Mouse (Mus musculus): Measurements from ENCODE around the gene Kirrel. TPM values are rescaled to one million over a fixed set of nuclear protein-coding genes. Genes with fewer than 3 reads are reported as not detected.

The Kirrel gene
- polyA plus RNA-seq, 1 experiment from 2014 or later, result 11.7 TPM

DNA sequence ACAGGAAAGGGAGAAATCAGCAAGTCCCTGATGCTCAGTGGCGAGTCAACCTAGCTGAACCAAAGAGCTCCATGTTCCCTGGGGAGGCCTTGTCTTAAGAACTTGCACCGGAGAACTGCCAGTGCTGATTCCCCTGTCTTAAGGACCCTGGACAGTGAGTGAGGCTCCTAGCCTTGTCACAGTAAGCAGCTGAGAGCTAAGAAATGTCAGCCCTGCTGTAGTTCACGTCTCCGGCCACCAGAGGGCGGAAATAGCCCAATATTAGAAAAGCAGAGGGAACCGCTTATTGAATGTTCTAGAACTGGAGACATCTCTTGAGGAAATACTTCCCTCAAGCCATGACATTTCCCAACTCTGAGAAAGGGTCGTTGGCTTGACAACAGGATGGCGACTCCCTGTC lies 141.2 kb downstream of the Kirrel start:
- H3K36me3 ChIP-seq (ENCODE audit: insufficient read depth, low read length), result no peaks in the 10 kb centered on the region
- 14% methylated on average over 8 of the region's 8 CpGs for WGBS
- DNase-seq (ENCODE audit: low spot score) (peak; percentile 88), ATAC-seq (replicated peaks; ENCODE audit: low FRiP score, low read depth) (no peak; the same call in 1 of the 2 replicates)
- H3K27me3 ChIP-seq (ENCODE audit: insufficient read depth, low read length), result no peaks in the 10 kb centered on the region
- no peak overlapping the region for H3K9ac ChIP-seq (ENCODE audit: low read depth, low read length)
- H3K9me3 ChIP-seq (replicated peaks; ENCODE audit: low read length), result no peaks in the 10 kb centered on the region
- TF ChIP-seq CTCF (IDR thresholded peaks at IDR 0.05; ENCODE audit: low read depth), result peak; percentile 95
- no peaks in the 10 kb centered on the region for H3K4me1 ChIP-seq (replicated peaks; ENCODE audit: insufficient read depth, low read length)
- no peak overlapping the region for H3K4me3 ChIP-seq (replicated peaks; ENCODE audit: low read depth, low read length)
- H3K4me2 ChIP-seq (ENCODE audit: low read length), result no peak overlapping the region
- no peak overlapping the region for H3K27ac ChIP-seq

DNA sequence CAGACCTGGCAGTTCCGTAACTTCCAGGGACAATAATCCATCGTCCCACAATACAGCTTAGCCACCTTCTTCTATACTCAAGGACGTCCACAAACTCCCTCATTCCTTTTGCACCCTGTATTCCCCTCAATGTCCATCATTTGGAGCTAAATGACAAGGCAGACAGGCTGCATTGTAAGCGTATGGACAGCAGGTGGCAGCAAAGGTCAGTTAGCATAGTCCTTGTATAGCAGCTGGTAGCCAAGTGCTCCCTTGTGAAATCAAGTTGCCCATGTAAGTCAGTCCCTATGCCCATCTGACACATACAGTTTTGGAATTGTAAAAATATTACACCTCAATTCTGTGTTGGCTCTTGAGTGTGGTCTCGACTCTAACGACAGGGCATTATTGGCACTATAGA lies 143.7 kb downstream of the Kirrel start:
- H3K9me3 ChIP-seq (replicated peaks; ENCODE audit: low read length), result no peaks in the 10 kb centered on the region
- ATAC-seq (replicated peaks; ENCODE audit: low FRiP score, low read depth) (no peak), DNase-seq (ENCODE audit: low spot score) (peak; percentile 70)
- no peak overlapping the region for H3K4me2 ChIP-seq (ENCODE audit: low read length)
- WGBS, result 17% methylated on average over 6 of the region's 6 CpGs
- no peak overlapping the region for H3K27ac ChIP-seq
- H3K36me3 ChIP-seq (ENCODE audit: insufficient read depth, low read length), result no peaks in the 10 kb centered on the region
- no peak overlapping the region for H3K4me3 ChIP-seq (replicated peaks; ENCODE audit: low read depth, low read length)
- no peaks in the 10 kb centered on the region for H3K27me3 ChIP-seq (ENCODE audit: insufficient read depth, low read length)
- H3K9ac ChIP-seq (ENCODE audit: low read depth, low read length), result no peak overlapping the region
- no peaks in the 10 kb centered on the region for H3K4me1 ChIP-seq (replicated peaks; ENCODE audit: insufficient read depth, low read length)
- peak; percentile 91 for TF ChIP-seq CTCF (IDR thresholded peaks at IDR 0.05; ENCODE audit: low read depth)

Other genes starting within 250 kb of the Kirrel start
- 15.0 and 16.3 TPM in 2 replicates for gene Cd1d1, start 175.3 kb downstream of the Kirrel start, polyA plus RNA-seq (2015; fragmentation: Nextera tagmentation; extraction: Ambion mirVana)
- 4.6 and 5.7 TPM in 2 replicates for gene Fcrls, start 89.0 kb upstream of the Kirrel start, polyA plus RNA-seq (2015; fragmentation: Nextera tagmentation; extraction: Ambion mirVana)
- gene Cd5l, start 183.1 kb upstream of the Kirrel start, polyA plus RNA-seq (2015; fragmentation: Nextera tagmentation; extraction: Ambion mirVana), result 0.06 and 0.09 TPM in 2 replicates
- gene Fcrl1, start 201.6 kb upstream of the Kirrel start, polyA plus RNA-seq (2015; fragmentation: Nextera tagmentation; extraction: Ambion mirVana), result 0.34 TPM in 2 replicates

All from kidney, postnatal 0 days (tissue).